Comparison of ENCODE assay signal across 8 mouse cellular contexts in genomic region chr17:83916684-83917166, GRCm38 (mm10).
DNase-seq lines count a peak whose midpoint lies in the region; ATAC-seq and TF ChIP-seq lines count a peak whose summit lies in the region.

No protein-coding gene starts in this region.

- H3K27ac ChIP-seq in kidney, postnatal 0 days, result peak overlapping the region; percentile 67
- peak overlapping the region; percentile 93 for H3K27ac ChIP-seq in stomach, embryonic 15.5 days

- TF ChIP-seq CTCF in kidney, postnatal 0 days (IDR thresholded peaks at IDR 0.05; ENCODE audit: low read depth), result no peak

- no peaks in the 10 kb centered on the region for H3K36me3 ChIP-seq in kidney, postnatal 0 days (ENCODE audit: insufficient read depth, low read length)
- H3K36me3 ChIP-seq in stomach, embryonic 15.5 days, result no peaks in the 10 kb centered on the region

- H3K27me3 ChIP-seq in kidney, postnatal 0 days (ENCODE audit: insufficient read depth, low read length), result no peaks in the 10 kb centered on the region
- H3K27me3 ChIP-seq in stomach, embryonic 15.5 days (replicated peaks), result no peaks in the 10 kb centered on the region

- no peak overlapping the region for H3K4me3 ChIP-seq in kidney, postnatal 0 days (replicated peaks; ENCODE audit: low read depth, low read length)
- no peak overlapping the region for H3K4me3 ChIP-seq in stomach, embryonic 15.5 days (replicated peaks)

- no peak overlapping the region for H3K4me2 ChIP-seq in kidney, postnatal 0 days (ENCODE audit: low read length)
- H3K4me2 ChIP-seq in stomach, embryonic 15.5 days, result peak overlapping the region; percentile 28; the same call in 1 of the 2 replicates

- H3K9ac ChIP-seq in kidney, postnatal 0 days (ENCODE audit: low read depth, low read length), result no peak overlapping the region
- H3K9ac ChIP-seq in stomach, embryonic 15.5 days, result no peak overlapping the region

- ATAC-seq in frontal cortex, adult (ENCODE audit: low TSS enrichment), result peak; percentile 31; the same call in 1 of the 2 replicates
- ATAC-seq in kidney, postnatal 0 days (replicated peaks; ENCODE audit: low FRiP score, low read depth), result peak; percentile 48; the same call in 1 of the 2 replicates
- peak; percentile 71; the same call in 1 of the 2 replicates for ATAC-seq in stomach, embryonic 15.5 days (ENCODE audit: insufficient read depth, low FRiP score, low read depth)

- 16% methylated on average over 10 of the region's 10 CpGs for WGBS in kidney, postnatal 0 days
- 6% methylated on average over 10 of the region's 10 CpGs for WGBS in stomach, embryonic 15.5 days

- H3K9me3 ChIP-seq in kidney, postnatal 0 days (replicated peaks; ENCODE audit: low read length), result no peaks in the 10 kb centered on the region
- no peaks in the 10 kb centered on the region for H3K9me3 ChIP-seq in stomach, embryonic 15.5 days

- DNase-seq in frontal cortex, postnatal 14 days (ENCODE audit: low spot score in 2 of 2), result no peak
- peak; percentile 97 for DNase-seq in NIH3T3 (ENCODE audit: low read depth)
- DNase-seq in heart, adult 18-20 months, result peak; percentile 86 to 89
- DNase-seq in kidney, postnatal 0 days (ENCODE audit: low spot score), result peak; percentile 92
- DNase-seq in cerebellum, adult 9-11 months, result no peak
- DNase-seq in thymus, postnatal 36 days, result no peak

- peaks cover 22% of the 10 kb centered on the region for H3K4me1 ChIP-seq in kidney, postnatal 0 days (replicated peaks; ENCODE audit: insufficient read depth, low read length)
- H3K4me1 ChIP-seq in stomach, embryonic 15.5 days, result peaks cover 39% of the 10 kb centered on the region

Comparison
In these comparisons a context has a peak if more than half of its experiments do, and no peak if none do; other contexts are left out.
1. DNase-seq: peak in NIH3T3 (single experiment), heart, adult 18-20 months (2 of 2) and kidney, postnatal 0 days (single experiment); none in frontal cortex, postnatal 14 days (0 of 2), cerebellum, adult 9-11 months (single experiment) and thymus, postnatal 36 days (0 of 2).
2. Peak in every context shown above with its lines, with median percentiles within 50 percentile points of each other: ATAC-seq.